Mouse (Mus musculus) neural tube, embryonic 11.5 days (tissue): ENCODE results near the gene Vgll4. TPM values are rescaled to one million over a fixed set of nuclear protein-coding genes. Genes with fewer than 3 reads are reported as not detected.

Experiments used
- ATAC-seq: fragments of 200-750 bp; cut with Nextera tagmentation; 2 replicates; pipeline ENCODE4 v1.8.0; 2017; ENCODE audit warnings: moderate number of reproducible peaks, mild to moderate bottlenecking, moderate TSS enrichment, moderate library complexity; ENCODE audit not compliant: insufficient read depth, low FRiP score, low TSS enrichment
- DNase-seq: peaks from one replicate; pipeline ENCODE4 v3.0.0-alpha.2; 2015; ENCODE audit warnings: low spot score
- H3K27ac ChIP-seq: fragments of 300-500 bp; sonication (generic); 2 replicates; pipeline ENCODE4 v1.5.1; 2014; ENCODE audit warnings: low read depth, mild to moderate bottlenecking, low read length
- H3K27me3 ChIP-seq: fragments of 300-500 bp; sonication (generic); 2 replicates; pipeline ENCODE4 v1.6.1; 2014; ENCODE audit warnings: mild to moderate bottlenecking, low read length, mixed read lengths; ENCODE audit not compliant: control insufficient read depth, insufficient read depth
- H3K36me3 ChIP-seq: fragments of 300-500 bp; sonication (generic); 2 replicates; pipeline ENCODE4 v1.6.1; 2014; ENCODE audit warnings: mild to moderate bottlenecking, low read length, moderate library complexity, mixed read lengths; ENCODE audit not compliant: control insufficient read depth, insufficient read depth
- H3K4me1 ChIP-seq: fragments of 300-500 bp; sonication (generic); 2 replicates; pipeline ENCODE4 v1.6.1; 2014; ENCODE audit warnings: low read length, mixed read lengths; ENCODE audit not compliant: control insufficient read depth, insufficient read depth
- H3K4me2 ChIP-seq: fragments of 300-500 bp; sonication (generic); 2 replicates; pipeline ENCODE4 v1.6.1; 2014; ENCODE audit warnings: low read depth, mild to moderate bottlenecking, moderate library complexity
- H3K4me3 ChIP-seq: fragments of 300-500 bp; sonication (generic); 2 replicates; pipeline ENCODE4 v1.5.1; 2014; ENCODE audit warnings: low read depth, low read length
- H3K9ac ChIP-seq: fragments of 300-500 bp; sonication (generic); 2 replicates; pipeline ENCODE4 v1.6.1; 2014; ENCODE audit warnings: mild to moderate bottlenecking, low read length
- H3K9me3 ChIP-seq: fragments of 300-500 bp; sonication (generic); 2 replicates; pipeline ENCODE4 v1.6.1; 2016; ENCODE audit warnings: low read length; ENCODE audit not compliant: control insufficient read depth
- WGBS: fragments of 180-500 bp; shearing (Covaris S2); extraction: QIAGEN DNeasy Blood & Tissue Kit; methylation state at CpG from one replicate; pipeline ENCODE4 v1.1.7; 2014; 5-methylcytosine and 5-hydroxymethylcytosine counted together
- polyA plus RNA-seq: library from polyadenylated mRNA; unstranded; fragments of >200 nt; fragmentation: Nextera tagmentation; extraction: Ambion mirVana; gene quantifications from 2 replicates; pipeline ENCODE4 v1.2.1, GENCODE M21; 2014

Vgll4 gene
- polyA plus RNA-seq, 1 experiment from 2014 or later = 62.3 TPM

DNA sequence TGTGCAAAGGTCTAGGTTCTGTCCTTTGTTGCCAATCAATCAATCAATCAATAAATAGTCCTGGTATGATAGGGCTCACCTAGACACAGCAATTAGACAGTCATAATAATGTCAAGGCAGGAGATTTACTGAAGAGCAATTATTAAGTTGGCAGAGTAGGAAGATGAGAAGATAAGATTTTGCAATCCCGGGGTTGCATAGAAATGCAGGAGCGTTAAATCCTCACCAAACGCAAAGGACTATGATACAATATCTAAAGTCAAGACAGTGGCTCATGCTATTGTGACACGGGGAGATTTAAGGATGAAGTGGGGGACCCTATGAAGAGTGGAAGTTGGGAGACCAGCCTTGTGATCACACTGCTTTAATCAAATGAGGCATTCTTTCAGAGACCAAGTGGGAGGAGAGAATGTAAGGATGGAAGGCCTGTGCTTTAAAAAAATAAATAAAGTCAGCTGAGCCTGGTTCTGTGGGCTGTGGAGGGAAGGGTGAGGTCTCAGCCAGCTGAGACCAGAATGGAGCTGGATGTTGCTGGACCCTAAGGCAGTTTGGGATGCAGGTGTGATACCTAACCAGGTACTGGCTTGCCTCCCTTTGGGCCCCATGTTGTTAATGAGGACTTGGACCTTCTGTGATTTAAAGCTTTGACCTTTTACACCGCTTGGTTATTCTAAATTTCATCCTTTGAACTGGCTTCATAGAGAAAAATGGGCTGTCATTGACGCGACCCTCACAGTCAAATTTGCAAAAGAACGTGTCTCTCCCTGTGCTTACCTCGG lies 139.9 kb downstream of the Vgll4 start:
- DNase-seq (no peak), ATAC-seq (no peak)
- no peak overlapping the region for H3K27ac ChIP-seq
- H3K4me1 ChIP-seq = peaks cover 3% of the 10 kb centered on the region; the same call in 1 of the 2 replicates
- no peaks in the 10 kb centered on the region for H3K27me3 ChIP-seq
- no peak overlapping the region for H3K4me3 ChIP-seq
- H3K4me2 ChIP-seq = no peak overlapping the region
- no peaks in the 10 kb centered on the region for H3K9me3 ChIP-seq
- 86% methylated on average over 9 of the region's 9 CpGs for WGBS
- no peak overlapping the region for H3K9ac ChIP-seq
- H3K36me3 ChIP-seq = no peaks in the 10 kb centered on the region

DNA sequence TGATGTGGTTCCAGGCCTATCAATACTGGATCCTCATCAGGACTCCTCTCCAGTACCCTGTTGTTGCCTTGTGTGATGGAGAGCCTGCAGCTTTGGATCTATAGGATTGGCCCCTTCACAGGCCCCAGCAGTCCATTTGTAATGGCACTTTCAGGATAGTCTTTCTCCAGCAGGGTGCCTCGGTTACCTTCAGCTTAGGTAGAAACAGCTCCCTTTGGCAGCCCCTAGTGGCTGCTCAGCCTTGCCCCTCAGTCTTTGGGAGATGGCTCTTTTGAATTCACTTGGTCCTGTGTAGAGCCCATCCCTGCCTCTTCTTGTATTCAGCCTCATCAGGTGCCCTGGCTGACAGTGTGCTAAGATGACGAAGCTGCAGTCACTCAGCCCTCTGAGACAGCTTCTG lies 142.9 kb downstream of the Vgll4 start:
- H3K9me3 ChIP-seq = no peaks in the 10 kb centered on the region
- H3K4me2 ChIP-seq = no peak overlapping the region
- no peaks in the 10 kb centered on the region for H3K4me1 ChIP-seq
- ATAC-seq = no peak
- H3K9ac ChIP-seq = no peak overlapping the region
- H3K36me3 ChIP-seq = no peaks in the 10 kb centered on the region
- no peak overlapping the region for H3K4me3 ChIP-seq
- 62% methylated on average over 2 of the region's 2 CpGs for WGBS
- H3K27me3 ChIP-seq = no peaks in the 10 kb centered on the region
- DNase-seq = no peak
- no peak overlapping the region for H3K27ac ChIP-seq

DNA sequence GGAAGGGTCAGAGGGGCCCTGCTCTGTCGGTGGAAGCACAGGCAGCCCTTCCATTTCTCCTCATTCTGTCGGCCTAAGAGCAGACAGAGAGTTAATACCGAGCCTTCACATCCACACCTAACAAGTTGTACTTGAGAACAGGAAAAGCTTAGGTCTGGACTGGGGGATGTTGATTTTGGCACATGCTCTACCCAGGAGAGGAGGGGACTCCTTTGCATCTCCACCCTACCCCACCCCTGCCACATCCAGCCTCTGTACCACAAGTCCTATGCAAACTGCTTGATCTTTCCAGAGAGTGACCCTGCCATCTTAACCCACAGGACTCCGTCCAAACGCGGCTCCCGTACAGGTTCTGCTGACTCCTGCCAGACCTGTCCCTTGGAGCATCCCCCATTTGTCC lies 148.1 kb downstream of the Vgll4 start:
- WGBS = 88% methylated on average over 7 of the region's 7 CpGs
- no peaks in the 10 kb centered on the region for H3K9me3 ChIP-seq
- no peak overlapping the region for H3K4me2 ChIP-seq
- H3K36me3 ChIP-seq = no peaks in the 10 kb centered on the region
- ATAC-seq (no peak), DNase-seq (no peak)
- H3K4me3 ChIP-seq = no peak overlapping the region
- H3K9ac ChIP-seq = no peak overlapping the region
- H3K4me1 ChIP-seq = 0 out of 2 replicates have a peak, but pooled peaks cover 4% of the 10 kb centered on the region
- H3K27ac ChIP-seq = no peak overlapping the region
- no peaks in the 10 kb centered on the region for H3K27me3 ChIP-seq

DNA sequence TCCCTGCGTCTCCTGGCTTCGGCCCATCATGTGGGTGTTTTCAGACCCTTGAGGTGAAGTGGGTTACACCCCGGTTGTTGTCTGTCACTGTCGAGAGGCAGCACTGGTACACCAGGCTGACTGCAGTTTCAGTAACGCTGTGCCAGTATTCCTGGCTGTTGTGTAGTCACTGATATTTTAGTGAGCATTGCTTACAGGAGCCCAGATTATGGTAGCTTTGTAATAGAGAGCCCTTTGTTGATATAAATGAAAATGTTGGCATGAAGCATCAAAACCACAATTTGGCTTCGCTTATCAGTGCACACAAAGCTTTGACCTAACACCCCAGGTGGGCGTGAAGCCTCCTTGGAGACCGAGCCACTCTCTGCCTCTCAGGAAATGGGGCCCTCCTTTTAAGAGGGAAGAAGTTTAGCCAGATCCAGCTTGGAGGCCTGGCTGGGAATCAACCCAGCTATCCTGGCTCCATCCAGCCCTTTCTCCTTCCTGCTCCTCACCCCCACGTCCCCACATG lies 149.8 kb downstream of the Vgll4 start:
- Histone ChIP-seq H3K9ac (no peak overlapping the region), H3K4me3 (no peak overlapping the region), H3K27me3 (no peaks in the 10 kb centered on the region), H3K36me3 (no peaks in the 10 kb centered on the region), H3K4me2 (no peak overlapping the region), H3K9me3 (no peaks in the 10 kb centered on the region), H3K4me1 (0 out of 2 replicates have a peak, but pooled peaks cover 4% of the 10 kb centered on the region), H3K27ac (no peak overlapping the region)
- DNase-seq (no peak), ATAC-seq (no peak)
- WGBS = 71% methylated on average over 9 of the region's 9 CpGs

DNA sequence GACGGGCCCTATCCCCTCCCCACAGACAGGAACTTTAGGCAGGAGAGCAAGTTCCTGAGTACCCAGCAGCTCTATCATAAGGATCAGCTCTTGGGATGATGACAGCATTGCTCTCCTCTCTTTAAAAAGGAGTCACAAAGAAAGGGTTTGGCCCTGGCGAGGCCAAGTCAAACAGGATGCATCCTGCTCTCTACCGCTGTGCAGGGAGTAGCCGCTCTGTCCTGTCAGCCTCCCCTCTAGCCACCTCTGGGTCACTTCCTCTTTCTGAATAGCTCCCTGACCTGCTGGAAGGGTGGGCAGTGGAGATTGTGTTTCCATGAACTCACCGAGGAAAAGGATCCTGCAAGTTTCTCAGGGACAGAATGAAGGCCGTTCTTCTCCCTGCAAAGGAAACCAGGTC lies 151.3 kb downstream of the Vgll4 start:
- 0 out of 2 replicates have a peak, but pooled peaks cover 4% of the 10 kb centered on the region for H3K4me1 ChIP-seq
- H3K9me3 ChIP-seq = no peaks in the 10 kb centered on the region
- H3K4me2 ChIP-seq = no peak overlapping the region
- 72% methylated on average over 6 of the region's 6 CpGs for WGBS
- H3K9ac ChIP-seq = no peak overlapping the region
- ATAC-seq = no peak
- no peak for DNase-seq
- no peak overlapping the region for H3K27ac ChIP-seq
- no peaks in the 10 kb centered on the region for H3K27me3 ChIP-seq
- H3K4me3 ChIP-seq = no peak overlapping the region
- H3K36me3 ChIP-seq = no peaks in the 10 kb centered on the region

DNA sequence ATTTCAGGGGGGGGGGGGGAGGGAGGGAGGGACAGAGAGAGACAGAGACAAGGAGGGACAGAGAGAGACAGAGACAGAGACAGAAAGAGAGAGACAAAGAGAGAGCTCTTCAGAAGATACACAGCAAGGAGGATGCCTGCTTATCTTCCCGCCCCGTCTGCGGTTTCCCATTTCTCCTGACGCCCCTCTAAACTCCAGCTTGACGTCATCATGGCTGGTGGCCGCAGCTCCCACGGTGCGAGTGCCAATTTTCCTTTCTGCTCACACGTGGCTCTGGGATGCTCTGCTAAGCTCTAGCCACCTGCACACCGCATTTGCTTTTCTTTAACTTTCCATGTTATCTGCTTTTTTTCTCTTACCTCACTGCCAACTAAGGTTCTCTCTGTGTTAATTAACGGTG lies 151.8 kb downstream of the Vgll4 start:
- Histone ChIP-seq H3K4me3 (no peak overlapping the region), H3K9ac (no peak overlapping the region), H3K4me1 (0 out of 2 replicates have a peak, but pooled peaks cover 4% of the 10 kb centered on the region), H3K4me2 (no peak overlapping the region), H3K27me3 (no peaks in the 10 kb centered on the region), H3K9me3 (no peaks in the 10 kb centered on the region), H3K27ac (no peak overlapping the region), H3K36me3 (no peaks in the 10 kb centered on the region)
- ATAC-seq (no peak), DNase-seq (no peak)
- 69% methylated on average over 11 of the region's 11 CpGs for WGBS

DNA sequence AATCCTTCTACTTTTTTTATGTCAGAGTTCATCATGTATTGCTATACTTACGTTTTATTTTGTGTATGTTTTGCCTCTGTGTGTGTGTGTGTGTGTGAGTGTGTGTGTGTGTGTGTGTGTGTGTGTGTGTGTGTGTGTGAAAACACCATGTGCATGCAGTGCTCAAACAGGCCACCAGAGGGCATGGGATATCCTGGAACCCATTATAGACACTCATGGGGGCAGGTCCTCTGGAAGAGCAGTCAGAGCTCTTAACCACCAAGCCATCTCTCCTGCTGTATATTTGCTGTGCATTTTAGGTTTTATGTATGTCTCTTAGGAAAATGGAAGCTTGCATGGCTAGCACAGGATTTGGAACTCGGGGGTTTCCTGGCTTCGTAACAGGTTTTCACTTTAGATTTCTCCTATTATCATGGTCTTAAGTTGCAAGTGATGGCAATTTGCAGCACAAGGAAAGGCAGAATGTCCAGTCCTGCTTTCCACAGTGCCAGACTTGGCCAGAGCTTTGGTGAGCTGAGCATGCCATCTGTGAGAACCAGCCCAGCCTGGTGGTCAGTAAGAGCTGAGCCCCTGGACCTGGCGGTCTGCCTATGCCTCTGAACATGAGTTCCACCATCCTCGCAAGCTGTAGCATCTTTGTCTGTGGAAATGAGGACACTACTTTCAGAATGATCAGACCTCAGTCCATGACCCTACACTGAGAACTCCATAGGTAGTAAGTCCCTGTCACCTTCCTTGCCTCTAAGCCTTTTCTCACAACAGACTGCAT lies 154.7 kb downstream of the Vgll4 start:
- Histone ChIP-seq H3K4me3 (no peak overlapping the region), H3K27ac (no peak overlapping the region), H3K4me1 (0 out of 2 replicates have a peak, but pooled peaks cover under 1% of the 10 kb centered on the region), H3K9me3 (no peaks in the 10 kb centered on the region), H3K27me3 (no peaks in the 10 kb centered on the region), H3K36me3 (no peaks in the 10 kb centered on the region), H3K4me2 (no peak overlapping the region), H3K9ac (no peak overlapping the region)
- ATAC-seq (no peak), DNase-seq (no peak)
- WGBS = 93% methylated on average over 5 of the region's 5 CpGs

DNA sequence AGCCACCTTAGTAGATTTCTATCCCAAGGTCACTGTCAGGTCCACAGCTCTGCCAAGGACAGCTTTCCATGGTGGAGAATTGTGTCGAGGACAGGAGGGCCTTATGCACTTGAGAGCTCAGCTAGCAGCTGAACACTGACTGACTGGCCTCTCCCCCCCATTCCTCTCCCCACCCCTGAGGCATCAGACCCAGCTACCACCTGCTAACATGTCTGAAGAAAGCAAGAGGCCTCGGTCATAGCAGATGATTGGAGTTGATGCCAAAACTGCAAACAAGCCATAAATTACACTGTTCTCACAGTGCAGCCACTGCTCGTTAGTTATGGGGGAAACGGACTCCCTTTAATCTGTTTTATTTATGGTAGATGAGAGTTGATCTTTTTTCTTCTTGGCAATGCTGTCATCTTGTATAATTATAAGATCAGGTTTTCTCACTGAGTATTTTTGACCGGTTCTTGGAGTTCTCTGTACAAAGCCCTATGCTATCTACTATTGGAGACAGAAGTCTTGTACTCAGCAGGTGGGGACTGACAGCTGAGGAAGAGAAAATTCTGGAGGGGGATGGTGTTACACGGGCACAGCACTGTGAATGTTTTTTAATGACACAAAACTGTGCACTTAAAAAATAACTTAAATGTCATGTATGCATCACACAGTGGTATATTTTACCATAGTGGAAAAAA lies 155.5 kb downstream of the Vgll4 start:
- WGBS = 79% methylated on average over 6 of the region's 6 CpGs
- DNase-seq = no peak
- no peaks in the 10 kb centered on the region for H3K36me3 ChIP-seq
- no peak for ATAC-seq
- H3K27me3 ChIP-seq = no peaks in the 10 kb centered on the region
- no peak overlapping the region for H3K9ac ChIP-seq
- no peaks in the 10 kb centered on the region for H3K4me1 ChIP-seq
- H3K27ac ChIP-seq = no peak overlapping the region
- H3K4me3 ChIP-seq = no peak overlapping the region
- H3K9me3 ChIP-seq = no peaks in the 10 kb centered on the region
- no peak overlapping the region for H3K4me2 ChIP-seq
